Mouse (Mus musculus): ENCODE results near the gene Ggn. TPM values are rescaled to one million over a fixed set of nuclear protein-coding genes. Genes with fewer than 3 reads are reported as not detected.
"Not testable (repeated sequence)": the region's sequence is repeated elsewhere in the genome, so short reads cannot be mapped to it uniquely, and the experiment has no call there.

Ggn gene
- total and polyA plus RNA-seq, 3 experiments, result 1.1 to 3.8 (median 1.7) TPM

DNA sequence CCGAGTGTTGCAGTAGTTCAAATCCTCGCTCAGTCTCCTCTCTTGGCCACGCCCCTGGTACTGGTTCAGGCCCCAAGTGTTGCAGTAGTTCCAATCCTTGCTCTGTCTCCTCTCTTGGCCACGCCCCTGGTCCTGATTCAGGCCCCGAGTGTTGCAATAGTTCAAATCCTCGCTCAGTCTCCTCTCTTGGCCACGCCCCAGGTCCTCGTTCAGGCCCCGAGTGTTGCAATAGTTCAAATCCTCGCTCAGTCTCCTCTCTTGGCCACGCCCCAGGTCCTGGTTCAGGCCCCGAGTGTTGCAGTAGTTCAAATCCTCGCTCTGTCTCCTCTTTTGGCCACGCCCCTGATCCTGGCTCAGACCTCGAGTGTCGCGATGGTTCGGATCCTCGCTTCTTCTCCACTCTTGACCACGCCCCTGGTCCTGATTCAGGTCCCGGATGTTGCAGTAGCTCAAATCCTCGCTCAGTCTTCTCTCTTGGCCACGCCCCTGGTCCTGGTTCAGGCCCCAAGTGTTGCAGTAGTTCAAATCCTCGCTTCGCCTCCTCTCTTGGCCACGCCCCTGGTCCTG is 42.3 kb downstream of the Ggn start:
- no peak for DNase-seq

DNA sequence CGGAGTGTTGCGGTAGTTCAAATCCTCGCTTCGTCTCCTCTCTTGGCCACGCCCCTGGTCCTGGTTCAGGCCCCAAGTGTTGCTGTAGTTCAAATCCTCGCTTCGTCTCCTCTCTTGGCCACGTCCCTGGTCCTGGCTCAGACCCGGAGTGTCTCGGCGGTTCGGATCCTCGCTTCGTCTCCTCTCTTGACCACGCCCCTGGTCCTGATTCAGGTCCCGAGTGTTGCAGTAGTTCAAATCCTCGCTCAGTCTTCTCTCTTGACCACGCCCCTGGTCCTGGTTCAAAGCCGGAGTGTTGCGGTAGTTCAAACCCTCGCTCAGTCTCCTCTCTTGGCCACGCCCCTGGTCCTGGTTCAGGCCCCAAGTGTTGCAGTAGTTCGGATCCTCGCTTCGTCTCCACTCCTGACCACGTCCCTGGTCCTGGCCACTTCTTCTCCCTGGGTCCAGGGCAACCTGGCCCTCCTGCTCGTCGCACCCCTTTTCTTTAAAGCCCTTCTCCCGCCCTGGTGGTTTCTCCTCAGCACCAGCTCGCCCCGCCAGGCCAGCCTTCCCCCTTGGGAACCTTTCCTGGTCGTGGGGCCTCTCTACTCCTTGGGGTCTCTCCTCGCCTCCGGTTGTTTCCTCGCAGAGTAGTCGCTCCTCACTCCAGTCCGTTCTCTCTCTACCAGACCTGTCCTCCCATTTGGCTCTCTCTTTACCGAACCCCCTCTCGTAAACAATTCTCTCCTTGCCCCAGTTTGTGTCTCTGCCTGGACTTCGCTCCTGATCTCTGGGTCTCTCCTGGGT is 43.0 kb downstream of the Ggn start:
- DNase-seq, result not testable (repeated sequence)

DNA sequence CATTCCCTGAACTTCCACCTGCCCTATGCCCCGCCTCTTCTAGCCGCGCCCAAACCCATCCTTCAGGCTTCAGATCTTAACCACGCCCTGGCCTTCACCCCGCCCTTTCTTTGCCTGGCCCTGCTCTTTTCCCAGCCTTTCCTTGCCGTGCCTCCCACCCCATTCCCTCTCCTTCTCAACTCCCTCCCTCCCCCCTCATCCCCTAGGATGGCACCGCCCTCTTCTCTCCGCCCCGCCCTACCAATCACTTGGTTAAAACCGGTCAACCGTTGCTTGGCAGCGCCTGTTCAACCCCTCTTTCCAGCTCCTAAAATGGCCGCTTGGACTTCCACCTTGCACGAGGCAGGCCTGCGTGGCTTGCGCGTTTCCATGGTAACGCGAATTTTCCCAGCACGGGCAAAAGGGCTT is 43.7 kb downstream of the Ggn start, which contains the start of gene Catsperg1:
TSS of gene Catsperg1 (minus strand) at position 361 of the 408 bp plus-strand sequence.
- no peak for DNase-seq

DNA sequence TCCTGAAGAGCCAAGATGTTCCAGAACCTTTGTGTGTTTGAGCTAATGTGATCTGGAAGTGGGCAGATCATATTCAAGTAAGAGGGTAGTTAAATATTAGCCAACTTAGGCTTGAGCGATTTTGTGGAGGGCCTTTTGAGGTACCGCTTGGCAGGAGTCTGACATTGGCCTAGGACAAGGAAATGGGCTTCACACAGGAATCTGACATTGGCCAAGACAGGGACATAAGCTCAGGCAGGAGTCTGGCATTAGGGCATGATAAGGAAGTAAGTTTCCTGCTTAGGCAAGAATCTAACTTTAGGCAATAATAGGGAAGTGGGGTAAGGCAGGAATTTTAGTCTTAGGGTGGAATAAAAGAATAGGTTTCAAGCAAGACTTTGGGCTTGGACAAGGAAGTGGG is 44.2 kb downstream of the Ggn start:
- DNase-seq, result no peak

DNA sequence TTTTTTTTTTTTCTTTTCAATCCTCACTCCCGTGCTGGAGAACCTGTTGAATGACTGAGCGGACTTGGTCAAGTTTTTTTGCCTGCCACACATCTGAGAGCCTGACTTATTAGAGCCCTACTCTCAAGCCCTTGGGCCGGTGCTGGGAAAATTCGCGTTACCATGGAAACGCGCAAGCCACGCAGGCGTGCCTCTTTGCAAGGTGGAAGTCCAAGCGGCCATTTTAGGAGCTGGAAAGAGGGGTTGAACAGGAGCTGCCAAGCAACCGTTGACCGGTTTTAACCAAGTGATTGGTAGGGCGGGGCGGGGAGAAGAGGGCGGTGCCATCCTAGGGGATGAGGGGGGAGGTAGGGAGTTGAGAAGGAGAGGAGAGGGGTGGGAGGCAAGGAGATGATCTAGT is 44.8 kb downstream of the Ggn start:
- DNase-seq, result no peak

Other genes with a start within 250 kb of the Ggn start
- gene Actn4, start 207.9 kb upstream of the Ggn start, total RNA-seq (2021), result 100 to 1,000 TPM; 247 to 264 TPM
- 301 and 316 TPM in 2 replicates for gene Actn4, start 207.9 kb upstream of the Ggn start, polyA plus RNA-seq (2012; rRNA removed)
- gene Eif3k, start 188.3 kb upstream of the Ggn start, total RNA-seq (2021), result 100 to 1,000 TPM; 259 to 280 TPM
- gene Eif3k, start 188.3 kb upstream of the Ggn start, polyA plus RNA-seq (2012; rRNA removed), result 118 and 138 TPM in 2 replicates
- 1 to 10 TPM in 1 of 2 experiments, under 1 TPM in 1; 0.37 to 1.3 TPM for gene Map4k1, start 188.2 kb upstream of the Ggn start, total RNA-seq (2021)
- 2.2 TPM in 2 replicates for gene Map4k1, start 188.2 kb upstream of the Ggn start, polyA plus RNA-seq (2012; rRNA removed)
- gene Ryr1, start 45.0 kb upstream of the Ggn start, total RNA-seq (2021), result under 1 TPM; 0.12 to 0.14 TPM
- gene Ryr1, start 45.0 kb upstream of the Ggn start, polyA plus RNA-seq (2012; rRNA removed), result 0.10 TPM in 1 of 2 replicates, not detected in the other
- gene Rasgrp4, start 35.4 kb upstream of the Ggn start, total RNA-seq (2021), result 1 to 10 TPM; 1.2 to 1.5 TPM
- 3.2 and 3.9 TPM in 2 replicates for gene Rasgrp4, start 35.4 kb upstream of the Ggn start, polyA plus RNA-seq (2012; rRNA removed)
- 10 to 100 TPM in 1 of 2 experiments, 1 to 10 TPM in 1; 9.7 to 12.1 TPM for gene Fam98c, start 14.0 kb upstream of the Ggn start, total RNA-seq (2021)
- 35.2 and 43.4 TPM in 2 replicates for gene Fam98c, start 14.0 kb upstream of the Ggn start, polyA plus RNA-seq (2012; rRNA removed)
- 1 to 10 TPM; 5.2 to 7.4 TPM for gene Spred3, start 201 bp downstream of the Ggn start, total RNA-seq (2021)
- 14.4 and 18.0 TPM in 2 replicates for gene Spred3, start 201 bp downstream of the Ggn start, polyA plus RNA-seq (2012; rRNA removed)
- 100 to 1,000 TPM; 194 to 223 TPM for gene Psmd8, start 10.5 kb downstream of the Ggn start, total RNA-seq (2021)
- 102 and 114 TPM in 2 replicates for gene Psmd8, start 10.5 kb downstream of the Ggn start, polyA plus RNA-seq (2012; rRNA removed)
- gene Catsperg1, start 43.8 kb downstream of the Ggn start, total RNA-seq (2021), result under 1 TPM; 0.52 to 0.73 TPM
- gene Catsperg1, start 43.8 kb downstream of the Ggn start, polyA plus RNA-seq (2012; rRNA removed), result 0.84 and 1.2 TPM in 2 replicates
- gene Kcnk6, start 62.3 kb downstream of the Ggn start, total RNA-seq (2021), result 1 to 10 TPM; 1.5 to 1.7 TPM
- gene Kcnk6, start 62.3 kb downstream of the Ggn start, polyA plus RNA-seq (2012; rRNA removed), result 12.2 and 13.5 TPM in 2 replicates
- gene Yif1b, start 68.1 kb downstream of the Ggn start, total RNA-seq (2021), result 10 to 100 TPM; 55.2 to 64.5 TPM
- 162 and 191 TPM in 2 replicates for gene Yif1b, start 68.1 kb downstream of the Ggn start, polyA plus RNA-seq (2012; rRNA removed)
- 1 to 10 TPM; 2.3 to 4.2 TPM for gene 2200002D01Rik, start 78.3 kb downstream of the Ggn start, total RNA-seq (2021)
- gene 2200002D01Rik, start 78.3 kb downstream of the Ggn start, polyA plus RNA-seq (2012; rRNA removed), result 2.5 TPM in 2 replicates
- gene Spint2, start 111.7 kb downstream of the Ggn start, total RNA-seq (2021), result 10 to 100 TPM; 44.3 to 53.9 TPM
- gene Spint2, start 111.7 kb downstream of the Ggn start, polyA plus RNA-seq (2012; rRNA removed), result 61.1 and 90.2 TPM in 2 replicates
- gene Ppp1r14a, start 119.1 kb downstream of the Ggn start, total RNA-seq (2021), result 1 to 10 TPM; 5.5 to 9.8 TPM
- 9.2 and 12.1 TPM in 2 replicates for gene Ppp1r14a, start 119.1 kb downstream of the Ggn start, polyA plus RNA-seq (2012; rRNA removed)
- 1 to 10 TPM; 1.5 to 3.3 TPM for gene Dpf1, start 133.7 kb downstream of the Ggn start, total RNA-seq (2021)
- 2.9 and 3.1 TPM in 2 replicates for gene Dpf1, start 133.7 kb downstream of the Ggn start, polyA plus RNA-seq (2012; rRNA removed)